Mouse (Mus musculus): ENCODE data around the gene Gm10181. TPM values are rescaled to one million over a fixed set of nuclear protein-coding genes. Genes with fewer than 3 reads are reported as not detected.

Gm10181 gene
- not detected in 2 replicates for polyA plus RNA-seq (2015; fragmentation: Nextera tagmentation; extraction: Ambion mirVana)

DNA sequence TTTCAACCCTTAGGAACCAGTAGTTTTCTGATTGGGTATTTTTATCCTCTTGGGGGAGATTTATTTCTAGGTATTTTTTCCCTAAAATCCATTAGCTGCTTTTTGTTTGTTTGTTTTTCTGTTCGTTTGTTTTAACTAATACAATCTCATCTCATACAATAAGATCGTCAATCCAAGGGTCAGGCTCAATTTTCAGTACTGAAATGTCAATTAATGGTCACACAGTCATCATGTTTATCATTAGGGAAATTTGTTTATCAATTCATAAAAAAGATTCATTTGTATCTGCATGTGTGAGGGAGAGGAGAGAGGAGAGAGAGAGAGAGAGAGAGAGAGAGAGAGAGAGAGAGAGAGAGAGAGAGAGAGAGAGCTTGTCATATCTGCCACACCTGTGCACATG lies at the start of gene Gm10181:
TSS of gene Gm10181 (plus strand) at position 301 of the 400 bp plus-strand sequence.
- Histone ChIP-seq H3K9ac (no peak within 1 kb of the TSS), H3K4me1 (replicated peaks) (no peaks in the 10 kb centered on the region), H3K27ac (replicated peaks) (no peak within 1 kb of the TSS), H3K36me3 (replicated peaks) (no peaks in the 10 kb centered on the region), H3K27me3 (no peaks in the 10 kb centered on the region), H3K4me2 (no peak within 1 kb of the TSS), H3K4me3 (replicated peaks) (no peak within 1 kb of the TSS), H3K9me3 (replicated peaks) (no peaks in the 10 kb centered on the region)
- 39% methylated on average over 2 of the region's 2 CpGs for WGBS (ENCODE audit: insufficient replicate concordance)
- no peak for ATAC-seq (ENCODE audit: insufficient read depth)

DNA sequence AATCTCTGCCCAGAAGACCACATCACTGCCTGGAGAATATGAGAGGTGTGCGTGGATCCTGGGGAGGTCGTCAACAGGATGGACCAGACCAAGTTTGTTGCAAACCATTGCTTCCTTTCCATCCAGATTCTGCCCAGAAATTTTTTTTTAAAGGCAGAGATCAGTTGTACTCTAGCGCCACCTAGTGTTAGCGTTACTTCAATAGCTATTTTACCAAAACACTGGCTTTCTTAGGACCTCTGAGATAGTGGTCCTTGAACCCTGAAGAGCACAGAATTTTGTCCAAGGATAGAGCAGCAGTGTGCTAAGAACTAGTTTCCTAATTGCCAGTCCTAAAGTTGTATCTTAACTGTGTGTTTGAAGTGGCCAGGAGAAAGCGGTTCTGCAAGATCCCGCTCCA lies 47.6 kb upstream of the Gm10181 start:
- no peaks in the 10 kb centered on the region for H3K9me3 ChIP-seq (replicated peaks)
- H3K27ac ChIP-seq (replicated peaks), result no peak overlapping the region
- no peak overlapping the region for H3K4me3 ChIP-seq (replicated peaks)
- 20% methylated on average over 6 of the region's 6 CpGs for WGBS (ENCODE audit: insufficient replicate concordance)
- no peaks in the 10 kb centered on the region for H3K4me1 ChIP-seq (replicated peaks)
- ATAC-seq (ENCODE audit: insufficient read depth), result no peak
- no peak overlapping the region for H3K9ac ChIP-seq
- H3K27me3 ChIP-seq, result no peaks in the 10 kb centered on the region
- no peak overlapping the region for H3K4me2 ChIP-seq
- no peaks in the 10 kb centered on the region for H3K36me3 ChIP-seq (replicated peaks)

DNA sequence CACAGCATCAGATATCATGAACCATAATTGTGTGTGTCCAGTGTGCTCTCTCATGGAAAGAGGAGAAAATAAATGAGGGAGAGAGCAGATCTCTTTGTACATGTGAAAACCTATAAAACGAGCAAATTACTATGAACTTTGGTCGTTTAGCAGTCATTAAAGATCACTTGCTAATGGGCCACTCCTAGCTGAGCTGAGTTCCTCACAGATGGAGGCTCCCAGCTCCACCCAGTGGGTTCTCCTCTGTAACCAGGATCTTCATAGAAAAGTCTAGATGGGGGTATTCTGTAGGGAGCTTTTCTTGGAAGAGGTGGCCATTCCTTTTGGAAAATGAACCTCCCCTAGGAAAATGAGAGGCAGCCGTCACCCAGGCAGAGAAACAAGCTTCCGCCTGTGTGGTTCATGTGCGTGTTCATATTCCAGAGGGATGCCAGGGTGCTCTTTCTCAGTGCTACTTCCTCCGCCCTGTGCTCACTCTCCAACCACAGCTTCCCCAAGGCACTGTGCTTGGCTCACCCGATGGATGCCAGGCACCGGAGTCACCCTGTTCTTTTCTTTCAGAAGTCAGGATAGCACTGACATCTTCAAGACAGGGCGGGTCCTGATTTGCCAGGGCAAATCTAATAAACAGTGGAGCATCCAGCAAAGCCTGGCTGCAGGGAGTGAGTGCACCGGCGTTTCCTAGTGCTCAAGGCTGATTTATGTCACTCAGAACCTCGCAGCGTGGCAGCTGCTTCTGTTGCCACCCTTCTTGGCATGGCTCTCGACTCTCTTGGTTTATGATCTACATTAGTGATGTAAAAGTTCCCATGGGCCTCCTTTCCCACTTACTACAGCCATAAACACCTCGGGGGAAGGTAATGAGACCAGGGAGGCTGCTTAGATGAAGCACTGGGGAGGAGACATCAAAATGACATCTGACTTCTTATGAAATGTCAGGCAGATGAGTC lies 46.8 kb upstream of the Gm10181 start:
- H3K4me3 ChIP-seq (replicated peaks), result no peak overlapping the region
- H3K4me1 ChIP-seq (replicated peaks), result no peaks in the 10 kb centered on the region
- H3K27ac ChIP-seq (replicated peaks), result no peak overlapping the region
- no peak overlapping the region for H3K4me2 ChIP-seq
- H3K27me3 ChIP-seq, result no peaks in the 10 kb centered on the region
- ATAC-seq (ENCODE audit: insufficient read depth), result no peak
- H3K9me3 ChIP-seq (replicated peaks), result no peaks in the 10 kb centered on the region
- no peak overlapping the region for H3K9ac ChIP-seq
- no peaks in the 10 kb centered on the region for H3K36me3 ChIP-seq (replicated peaks)
- WGBS (ENCODE audit: insufficient replicate concordance), result 48% methylated on average over 15 of the region's 15 CpGs

DNA sequence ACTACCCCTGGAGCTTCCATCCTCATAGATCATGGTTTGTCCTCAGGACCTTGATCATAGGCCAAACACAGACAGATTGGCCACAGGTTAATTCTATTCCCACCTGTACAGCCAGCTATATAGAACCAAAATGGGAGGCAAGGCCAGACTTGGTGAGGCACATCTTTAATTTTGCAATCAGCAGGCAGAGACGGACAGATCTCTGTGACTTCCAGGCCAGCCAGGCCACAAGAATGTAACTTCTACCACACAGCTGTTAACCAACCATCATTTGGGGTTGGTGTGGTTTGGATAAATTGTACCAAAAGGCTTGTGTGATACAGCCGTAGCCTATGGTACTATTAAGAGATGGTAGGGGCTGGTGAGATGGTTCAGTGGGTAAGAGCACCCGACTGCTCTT lies 44.9 kb upstream of the Gm10181 start:
- Histone ChIP-seq H3K27me3 (no peaks in the 10 kb centered on the region), H3K4me3 (replicated peaks) (no peak overlapping the region), H3K4me1 (replicated peaks) (no peaks in the 10 kb centered on the region), H3K4me2 (no peak overlapping the region), H3K27ac (replicated peaks) (no peak overlapping the region), H3K36me3 (replicated peaks) (no peaks in the 10 kb centered on the region), H3K9me3 (replicated peaks) (no peaks in the 10 kb centered on the region), H3K9ac (no peak overlapping the region)
- whole genome bisulfite sequencing (ENCODE audit: insufficient replicate concordance), result 47% methylated on average over 3 of the region's 3 CpGs
- no peak for ATAC-seq (ENCODE audit: insufficient read depth)

DNA sequence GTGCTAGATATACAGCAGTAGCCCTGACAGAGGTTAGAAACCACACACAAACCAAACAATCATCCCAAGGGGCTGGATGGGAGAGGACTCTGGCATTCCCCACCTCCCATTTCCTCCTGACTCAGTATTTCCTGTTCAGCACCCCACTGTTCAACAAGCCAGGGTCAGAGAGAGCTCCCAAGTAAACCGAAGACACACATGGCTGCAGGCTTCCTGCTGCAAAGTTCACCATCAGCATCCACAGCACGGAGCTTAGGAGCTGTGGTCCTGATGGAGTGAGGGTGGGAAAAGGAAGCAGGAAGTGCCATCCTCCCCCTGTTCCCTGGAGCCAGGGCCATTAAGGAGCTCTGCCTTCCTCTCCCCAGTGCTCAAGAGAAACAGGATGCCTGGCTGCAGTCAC lies 40.9 kb upstream of the Gm10181 start:
- Histone ChIP-seq H3K27ac (replicated peaks) (no peak overlapping the region), H3K4me1 (replicated peaks) (no peaks in the 10 kb centered on the region), H3K9ac (no peak overlapping the region), H3K4me2 (peak overlapping the region; percentile 23; the same call in 1 of the 2 replicates), H3K4me3 (replicated peaks) (no peak overlapping the region), H3K9me3 (replicated peaks) (no peaks in the 10 kb centered on the region), H3K36me3 (replicated peaks) (no peaks in the 10 kb centered on the region), H3K27me3 (no peaks in the 10 kb centered on the region)
- ATAC-seq (ENCODE audit: insufficient read depth), result no peak
- WGBS (ENCODE audit: insufficient replicate concordance), result 11% methylated on average over 2 of the region's 2 CpGs

DNA sequence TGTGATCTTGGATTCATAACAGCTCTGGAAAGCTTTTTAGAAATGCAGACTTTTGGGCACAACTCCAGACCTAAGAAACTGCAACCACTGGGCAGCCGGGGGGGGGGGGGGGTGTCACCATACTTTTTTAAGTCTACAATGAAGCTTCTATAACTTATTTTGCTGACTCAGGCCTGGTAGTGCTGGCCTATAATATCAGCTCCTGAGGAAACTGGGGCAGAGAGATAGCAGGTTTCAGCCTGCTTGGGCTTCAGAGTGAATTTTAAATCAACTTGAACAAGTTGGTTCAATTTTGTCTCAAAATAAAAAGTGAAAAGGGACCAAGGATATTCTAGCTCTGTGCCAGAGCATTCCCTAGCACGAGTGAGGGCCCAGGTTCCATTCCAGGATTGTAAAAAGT lies 40.3 kb upstream of the Gm10181 start:
- 34% methylated on average over 2 of the region's 2 CpGs for WGBS (ENCODE audit: insufficient replicate concordance)
- Histone ChIP-seq H3K27ac (replicated peaks) (no peak overlapping the region), H3K4me1 (replicated peaks) (no peaks in the 10 kb centered on the region), H3K4me2 (no peak overlapping the region), H3K9me3 (replicated peaks) (no peaks in the 10 kb centered on the region), H3K36me3 (replicated peaks) (no peaks in the 10 kb centered on the region), H3K4me3 (replicated peaks) (no peak overlapping the region), H3K27me3 (no peaks in the 10 kb centered on the region), H3K9ac (no peak overlapping the region)
- ATAC-seq (ENCODE audit: insufficient read depth), result no peak

DNA sequence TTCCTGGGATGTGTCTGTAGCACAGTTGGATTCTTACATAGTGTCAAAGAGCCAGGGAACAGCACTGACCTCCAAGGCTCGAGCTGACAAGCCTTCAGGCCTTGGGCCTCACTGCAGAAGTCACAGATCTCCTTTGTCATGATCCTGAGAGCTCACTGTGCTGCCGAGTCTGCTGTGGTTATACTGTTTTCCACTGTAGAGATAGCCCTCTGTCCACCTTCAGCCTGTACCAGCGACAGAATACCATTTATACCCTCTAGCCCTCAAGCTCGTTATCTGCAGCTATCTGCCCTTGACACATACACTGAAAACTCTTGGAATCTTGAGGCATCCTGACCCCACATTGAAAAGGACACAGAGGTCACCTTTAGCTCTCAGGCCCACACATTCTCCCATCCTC lies 37.3 kb upstream of the Gm10181 start:
- H3K27ac ChIP-seq (replicated peaks), result no peak overlapping the region
- H3K27me3 ChIP-seq, result no peaks in the 10 kb centered on the region
- no peaks in the 10 kb centered on the region for H3K9me3 ChIP-seq (replicated peaks)
- H3K9ac ChIP-seq, result no peak overlapping the region
- 35% methylated on average over 4 of the region's 4 CpGs for WGBS (ENCODE audit: insufficient replicate concordance)
- H3K4me1 ChIP-seq (replicated peaks), result no peaks in the 10 kb centered on the region
- no peak overlapping the region for H3K4me2 ChIP-seq
- no peak overlapping the region for H3K4me3 ChIP-seq (replicated peaks)
- ATAC-seq (ENCODE audit: insufficient read depth), result no peak
- no peaks in the 10 kb centered on the region for H3K36me3 ChIP-seq (replicated peaks)

DNA sequence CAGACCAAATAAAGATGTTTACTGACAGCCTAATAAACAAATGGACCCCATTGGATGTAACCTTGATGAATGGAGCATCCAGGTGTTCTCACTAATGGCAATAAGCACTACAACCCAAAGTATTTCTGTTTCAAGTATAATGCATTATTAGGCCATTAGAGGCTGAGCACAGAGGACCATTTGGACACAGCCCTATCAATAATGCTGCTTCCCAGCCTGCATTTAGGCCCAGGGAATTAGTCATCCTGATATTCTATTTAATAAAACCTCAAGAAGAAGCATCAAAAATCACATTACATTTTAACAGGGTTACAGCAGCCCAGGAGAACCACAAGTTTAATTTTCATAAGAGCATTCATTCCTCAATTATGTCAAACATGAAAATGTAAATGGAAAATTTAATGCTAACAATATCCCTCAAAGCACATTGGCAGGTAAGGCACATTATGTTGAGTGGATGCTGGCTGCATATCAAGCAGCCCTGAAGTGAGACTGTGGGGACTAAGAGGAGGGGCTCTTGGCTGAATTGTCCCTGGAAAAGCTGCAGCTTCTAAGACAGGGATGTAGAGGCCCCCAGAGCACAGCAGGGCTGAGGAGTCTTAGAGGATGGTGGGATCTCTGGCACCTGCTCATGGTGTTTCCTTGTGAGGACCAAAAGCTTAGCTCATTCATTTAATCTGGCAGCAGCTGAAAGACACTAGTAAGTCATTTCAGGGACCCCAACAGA lies 33.4 kb upstream of the Gm10181 start:
- Histone ChIP-seq H3K27me3 (no peaks in the 10 kb centered on the region), H3K27ac (replicated peaks) (no peak overlapping the region), H3K4me1 (replicated peaks) (no peaks in the 10 kb centered on the region), H3K36me3 (replicated peaks) (no peaks in the 10 kb centered on the region), H3K4me2 (no peak overlapping the region), H3K4me3 (replicated peaks) (no peak overlapping the region), H3K9me3 (replicated peaks) (no peaks in the 10 kb centered on the region), H3K9ac (no peak overlapping the region)
- no peak for ATAC-seq (ENCODE audit: insufficient read depth)

DNA sequence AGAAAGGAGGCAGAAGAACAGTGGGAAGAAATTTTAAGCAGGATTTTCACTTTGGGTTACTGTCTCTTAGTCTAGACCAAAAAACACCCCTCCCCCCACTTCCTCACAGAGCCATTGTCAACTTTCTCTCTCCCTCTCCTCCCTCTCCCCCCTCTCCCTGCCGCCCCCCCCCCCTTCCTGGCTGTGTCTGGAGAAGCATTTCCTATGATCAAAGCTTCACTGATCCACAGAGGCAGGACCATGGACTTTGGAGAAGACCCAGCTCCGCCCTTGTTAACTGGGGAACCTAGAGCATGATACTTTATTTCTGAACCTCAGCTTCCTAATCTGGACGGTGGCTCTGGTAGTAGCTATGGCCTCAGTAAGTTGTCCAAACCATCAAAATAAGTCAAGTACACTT lies 30.5 kb upstream of the Gm10181 start:
- Histone ChIP-seq H3K4me2 (no peak overlapping the region), H3K4me1 (replicated peaks) (no peaks in the 10 kb centered on the region), H3K36me3 (replicated peaks) (no peaks in the 10 kb centered on the region), H3K27ac (replicated peaks) (no peak overlapping the region), H3K27me3 (no peaks in the 10 kb centered on the region), H3K9me3 (replicated peaks) (no peaks in the 10 kb centered on the region), H3K9ac (no peak overlapping the region), H3K4me3 (replicated peaks) (no peak overlapping the region)
- no peak for ATAC-seq (ENCODE audit: insufficient read depth)
- 32% methylated on average over 2 of the region's 3 CpGs for WGBS (ENCODE audit: insufficient replicate concordance)

DNA sequence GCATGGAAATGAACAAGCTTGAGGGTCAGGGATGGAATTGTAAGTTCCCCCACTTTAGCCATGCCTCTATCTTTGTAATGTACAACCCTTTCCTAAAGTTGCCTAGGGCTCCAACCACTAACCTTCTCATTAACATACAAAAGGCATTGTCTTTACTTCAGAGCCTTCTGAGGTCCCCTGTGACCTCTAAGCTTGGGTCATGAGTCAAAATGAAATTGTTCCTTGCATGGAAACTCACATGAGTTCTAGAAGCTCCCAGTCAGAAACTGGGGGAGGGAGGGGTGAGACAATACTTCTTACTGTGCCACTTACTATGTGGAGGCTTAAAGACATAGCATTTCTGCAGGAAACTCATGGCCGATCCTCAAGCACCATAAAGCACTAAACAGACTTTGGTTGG lies 16.6 kb upstream of the Gm10181 start:
- H3K4me1 ChIP-seq (replicated peaks), result no peaks in the 10 kb centered on the region
- no peaks in the 10 kb centered on the region for H3K27me3 ChIP-seq
- H3K4me3 ChIP-seq (replicated peaks), result no peak overlapping the region
- no peaks in the 10 kb centered on the region for H3K9me3 ChIP-seq (replicated peaks)
- H3K36me3 ChIP-seq (replicated peaks), result no peaks in the 10 kb centered on the region
- H3K4me2 ChIP-seq, result no peak overlapping the region
- 64% methylated on average over 1 of the region's 1 CpGs for WGBS (ENCODE audit: insufficient replicate concordance)
- no peak overlapping the region for H3K27ac ChIP-seq (replicated peaks)
- no peak for ATAC-seq (ENCODE audit: insufficient read depth)
- no peak overlapping the region for H3K9ac ChIP-seq

DNA sequence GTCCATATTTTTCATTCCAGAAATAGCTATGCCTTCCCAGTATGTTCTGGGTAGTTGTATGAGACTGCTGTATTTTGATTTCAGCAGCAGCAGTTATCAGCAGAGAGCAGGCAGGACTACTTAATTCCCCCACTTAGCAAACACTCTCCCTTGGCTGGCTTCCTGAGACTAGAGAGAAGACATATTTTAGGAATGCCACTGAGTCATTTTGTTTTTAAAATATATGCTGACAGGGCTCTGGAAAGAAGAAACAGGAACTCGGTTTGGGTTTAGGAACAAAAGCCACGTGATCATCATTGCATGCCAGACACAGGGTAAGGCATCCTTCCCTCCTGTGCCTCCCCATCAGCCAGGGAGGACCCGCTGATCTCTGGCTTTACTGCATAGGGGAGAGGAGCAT lies 13.2 kb upstream of the Gm10181 start:
- WGBS (ENCODE audit: insufficient replicate concordance), result 12% methylated on average over 3 of the region's 3 CpGs
- H3K27ac ChIP-seq (replicated peaks), result no peak overlapping the region
- no peak overlapping the region for H3K4me3 ChIP-seq (replicated peaks)
- H3K4me2 ChIP-seq, result no peak overlapping the region
- H3K27me3 ChIP-seq, result no peaks in the 10 kb centered on the region
- H3K36me3 ChIP-seq (replicated peaks), result no peaks in the 10 kb centered on the region
- no peak for ATAC-seq (ENCODE audit: insufficient read depth)
- no peaks in the 10 kb centered on the region for H3K4me1 ChIP-seq (replicated peaks)
- H3K9ac ChIP-seq, result no peak overlapping the region
- no peaks in the 10 kb centered on the region for H3K9me3 ChIP-seq (replicated peaks)

Data from liver, embryonic 15.5 days (tissue).